Mouse (Mus musculus) lung, postnatal 0 days (tissue): Measurements from ENCODE around the gene Akap5. TPM values are rescaled to one million over a fixed set of nuclear protein-coding genes. Genes with fewer than 3 reads are reported as not detected.

Experiments
- ATAC-seq: fragments of 200-750 bp; cut with Nextera tagmentation; 2 replicates; pipeline ENCODE4 v1.8.0; 2017; ENCODE audit warnings: moderate library complexity
- DNase-seq: peaks from one replicate; pipeline ENCODE4 v3.0.0-alpha.2; 2016; ENCODE audit warnings: low spot score
- H3K27ac ChIP-seq: fragments of 300-500 bp; sonication (generic); 2 replicates; pipeline ENCODE4 v1.5.1; 2014; ENCODE audit warnings: antibody characterized with exemption, mild to moderate bottlenecking, low read length, mixed read lengths
- H3K27me3 ChIP-seq: fragments of 300-500 bp; sonication (generic); replicated peaks from 2 replicates; pipeline ENCODE4 v1.6.1; 2014; ENCODE audit warnings: low read length, mixed read lengths; ENCODE audit not compliant: insufficient read depth
- H3K36me3 ChIP-seq: fragments of 300-500 bp; sonication (generic); 2 replicates; pipeline ENCODE4 v1.6.1; 2014; ENCODE audit warnings: low read length, mixed read lengths; ENCODE audit not compliant: insufficient read depth
- H3K4me1 ChIP-seq: fragments of 300-500 bp; sonication (generic); 2 replicates; pipeline ENCODE4 v1.6.1; 2014; ENCODE audit warnings: antibody characterized with exemption, low read depth, low read length, mixed read lengths; ENCODE audit not compliant: insufficient read depth
- H3K4me2 ChIP-seq: fragments of 300-500 bp; sonication (generic); replicated peaks from 2 replicates; pipeline ENCODE4 v1.6.1; 2014; ENCODE audit warnings: low read depth, mild to moderate bottlenecking, low read length, moderate library complexity, mixed read lengths
- H3K4me3 ChIP-seq: fragments of 300-500 bp; sonication (generic); 2 replicates; pipeline ENCODE4 v1.5.1; 2014; ENCODE audit warnings: low read depth, low read length
- H3K9ac ChIP-seq: fragments of 300-500 bp; sonication (generic); replicated peaks from 2 replicates; pipeline ENCODE4 v1.6.1; 2014; ENCODE audit warnings: low read depth, mild to moderate bottlenecking
- H3K9me3 ChIP-seq: fragments of 300-500 bp; sonication (generic); 2 replicates; pipeline ENCODE4 v1.6.1; 2016; ENCODE audit warnings: low read length, mixed read lengths
- CTCF ChIP-seq: IDR thresholded peaks from 2 replicates; pipeline ENCODE4 v1.5.1; 2016; ENCODE audit warnings: antibody characterized with exemption, mild to moderate bottlenecking
- EP300 ChIP-seq: IDR thresholded peaks from 2 replicates; pipeline ENCODE4 v1.6.1; 2016; ENCODE audit warnings: antibody characterized with exemption, mild to moderate bottlenecking, control low read depth
- WGBS: fragments of 180-500 bp; shearing (Covaris S2); extraction: QIAGEN DNeasy Blood & Tissue Kit; methylation state at CpG from one replicate; pipeline ENCODE4 v1.1.7; 2014; 5-methylcytosine and 5-hydroxymethylcytosine counted together
- polyA plus RNA-seq: library from polyadenylated mRNA; unstranded; fragments of >200 nt; fragmentation: Nextera tagmentation; extraction: Ambion mirVana; gene quantifications from 2 replicates; pipeline ENCODE4 v1.2.1, GENCODE M21; 2015

The Akap5 gene
- polyA plus RNA-seq, 1 experiment from 2014 or later, result 84.2 TPM

DNA sequence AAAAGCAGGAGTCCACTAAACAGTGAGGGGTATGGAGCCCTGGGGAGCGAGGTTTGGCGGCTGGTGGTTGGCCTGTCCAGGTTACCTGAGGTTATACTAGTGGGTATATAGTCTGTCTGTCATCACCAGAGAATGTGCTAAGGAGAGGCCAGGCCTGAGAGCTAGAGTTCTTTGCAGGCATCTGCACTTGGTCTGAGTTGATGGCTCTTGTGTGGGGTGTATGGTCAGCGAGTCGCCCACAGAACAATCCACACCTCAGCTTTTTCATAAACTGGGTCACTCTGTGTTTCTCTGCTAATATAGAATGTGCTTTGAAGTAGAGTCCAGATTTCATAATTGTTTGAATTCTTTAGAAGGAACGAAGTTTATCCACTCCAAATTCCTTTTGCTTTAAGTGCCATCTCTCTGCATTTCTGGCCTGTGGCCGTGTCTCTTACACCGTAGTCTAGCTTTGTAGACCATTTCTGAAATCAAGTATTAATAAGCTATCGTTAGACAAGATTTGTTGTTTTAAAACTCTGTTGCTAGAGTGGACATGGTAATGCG is 25.3 kb upstream of the Akap5 start:
- ATAC-seq (peak; percentile 97), DNase-seq (peak; percentile 89)
- Histone ChIP-seq H3K4me1 (peaks cover 8% of the 10 kb centered on the region), H3K9me3 (no peaks in the 10 kb centered on the region), H3K4me3 (no peak overlapping the region), H3K27ac (peak overlapping the region; percentile 68), H3K4me2 (no peak overlapping the region), H3K27me3 (no peaks in the 10 kb centered on the region), H3K36me3 (peaks cover 4% of the 10 kb centered on the region; the same call in 1 of the 2 replicates), H3K9ac (no peak overlapping the region)
- TF ChIP-seq EP300, result peak; percentile 100
- no peak for TF ChIP-seq CTCF
- WGBS, result 63% methylated on average over 9 of the region's 9 CpGs

- Histone ChIP-seq H3K36me3 (peaks cover 4% of the 10 kb centered on the region; the same call in 1 of the 2 replicates), H3K9me3 (no peaks in the 10 kb centered on the region), H3K4me2 (no peak overlapping the region), H3K4me1 (peaks cover 8% of the 10 kb centered on the region), H3K4me3 (no peak overlapping the region), H3K9ac (no peak overlapping the region), H3K27me3 (no peaks in the 10 kb centered on the region), H3K27ac (peak overlapping the region; percentile 68)
- TF ChIP-seq CTCF (no peak), EP300 (no peak)
- DNase-seq (no peak), ATAC-seq (no peak)
- 71% methylated on average over 10 of the region's 10 CpGs for WGBS
These were observed 24.3 kb upstream of the Akap5 start for GRCm38 (mm10) chr12:76300367-76300766.

DNA sequence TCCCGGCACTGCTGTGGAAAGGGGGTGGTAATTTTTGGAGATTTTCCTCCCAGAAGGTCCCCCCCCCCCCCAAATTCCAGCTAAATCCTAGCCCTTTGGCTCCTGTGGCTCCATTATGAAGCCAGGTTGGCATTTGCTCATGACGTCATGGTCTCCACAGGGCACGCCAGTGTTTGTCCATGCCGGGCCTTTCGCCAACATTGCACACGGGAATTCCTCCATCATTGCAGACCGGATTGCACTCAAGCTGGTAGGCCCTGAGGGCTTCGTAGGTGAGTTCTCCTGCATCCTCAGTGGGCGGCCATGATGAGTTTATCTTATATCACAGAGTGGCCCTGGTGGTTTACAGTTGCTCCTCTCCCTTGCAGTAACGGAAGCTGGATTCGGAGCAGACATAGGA is 21.2 kb upstream of the Akap5 start:
- Histone ChIP-seq H3K4me1 (peaks cover 10% of the 10 kb centered on the region), H3K9ac (no peak overlapping the region), H3K27ac (0 out of 2 replicates have a peak overlapping the region, but pooled peaks have one; percentile 3), H3K36me3 (no peaks in the 10 kb centered on the region), H3K4me2 (no peak overlapping the region), H3K9me3 (no peaks in the 10 kb centered on the region), H3K27me3 (no peaks in the 10 kb centered on the region), H3K4me3 (no peak overlapping the region)
- TF ChIP-seq CTCF (no peak), EP300 (peak; percentile 26; the same call in 1 of the 2 replicates)
- ATAC-seq (no peak), DNase-seq (peak; percentile 55)
- 74% methylated on average over 11 of the region's 11 CpGs for WGBS

- 0 out of 2 replicates have a peak overlapping the region, but pooled peaks have one; percentile 43 for H3K27ac ChIP-seq
- DNase-seq, result no peak
- 60% methylated on average over 4 of the region's 4 CpGs for WGBS
- no peak overlapping the region for H3K9ac ChIP-seq
- no peaks in the 10 kb centered on the region for H3K9me3 ChIP-seq
- H3K27me3 ChIP-seq, result no peaks in the 10 kb centered on the region
- TF ChIP-seq CTCF, result no peak
- no peak for TF ChIP-seq EP300
- H3K4me1 ChIP-seq, result peaks cover 4% of the 10 kb centered on the region; the same call in 1 of the 2 replicates
- no peak overlapping the region for H3K4me2 ChIP-seq
- ATAC-seq, result no peak
- H3K36me3 ChIP-seq, result no peaks in the 10 kb centered on the region
- H3K4me3 ChIP-seq, result no peak overlapping the region
These were observed 20.5 kb upstream of the Akap5 start for GRCm38 (mm10) chr12:76304199-76304598.

DNA sequence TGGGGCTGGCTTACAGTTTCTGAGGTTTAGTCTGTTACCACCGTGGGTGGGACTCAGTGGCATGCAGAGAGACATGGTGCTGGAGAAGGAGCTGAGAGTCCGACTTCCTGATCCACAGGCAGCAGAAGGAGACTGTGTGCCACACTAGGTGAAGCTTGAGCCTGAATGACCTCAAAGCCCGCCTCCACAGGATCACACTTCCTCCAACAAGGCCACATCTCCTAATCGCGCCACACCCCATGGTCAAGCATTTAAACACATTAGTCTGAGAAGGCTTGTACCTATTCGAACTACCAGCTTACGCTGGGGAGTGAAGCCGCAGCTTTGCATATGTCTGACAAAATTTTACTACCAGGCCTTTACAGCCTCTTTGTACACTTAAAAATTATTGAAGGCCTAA is 19.6 kb upstream of the Akap5 start:
- Histone ChIP-seq H3K9ac (no peak overlapping the region), H3K9me3 (no peaks in the 10 kb centered on the region), H3K4me1 (peaks cover 5% of the 10 kb centered on the region; the same call in 1 of the 2 replicates), H3K36me3 (no peaks in the 10 kb centered on the region), H3K4me2 (no peak overlapping the region), H3K27me3 (no peaks in the 10 kb centered on the region), H3K27ac (0 out of 2 replicates have a peak overlapping the region, but pooled peaks have one; percentile 1), H3K4me3 (no peak overlapping the region)
- 72% methylated on average over 8 of the region's 8 CpGs for WGBS
- DNase-seq, result peak; percentile 36
- no peak for ATAC-seq
- no peak for TF ChIP-seq CTCF
- TF ChIP-seq EP300, result no peak

- 57% methylated on average over 9 of the region's 9 CpGs for WGBS
- Histone ChIP-seq H3K27me3 (no peaks in the 10 kb centered on the region), H3K4me3 (no peak overlapping the region), H3K4me1 (peaks cover 16% of the 10 kb centered on the region; the same call in 1 of the 2 replicates), H3K9ac (0 out of 2 replicates have a peak overlapping the region, but pooled peaks have one; percentile 13), H3K36me3 (no peaks in the 10 kb centered on the region), H3K27ac (peak overlapping the region; percentile 77), H3K9me3 (no peaks in the 10 kb centered on the region), H3K4me2 (peak overlapping the region; percentile 23; the same call in 1 of the 2 replicates)
- peak; percentile 86 for TF ChIP-seq EP300
- no peak for TF ChIP-seq CTCF
- peak; percentile 77 for DNase-seq
- peak; percentile 78 for ATAC-seq
These were observed 17.7 kb upstream of the Akap5 start for GRCm38 (mm10) chr12:76306852-76307561.
